Mouse (Mus musculus): ENCODE data around the gene Clic3. TPM values are rescaled to one million over a fixed set of nuclear protein-coding genes. Genes with fewer than 3 reads are reported as not detected.

Clic3 gene
- polyA plus RNA-seq, 1 experiment, result not detected

- Histone ChIP-seq H3K27me3 (ENCODE audit: control insufficient read depth) (no peaks in the 10 kb centered on the region), H3K4me1 (ENCODE audit: control insufficient read depth) (no peaks in the 10 kb centered on the region), H3K4me3 (replicated peaks) (no peak overlapping the region), H3K36me3 (ENCODE audit: control insufficient read depth) (no peaks in the 10 kb centered on the region), H3K9me3 (ENCODE audit: control insufficient read depth, low read length) (no peaks in the 10 kb centered on the region)
- TF ChIP-seq GATA1 (IDR thresholded peaks at IDR 0.05; ENCODE audit: low read length), result no peak
- no peak for TF ChIP-seq TAL1 (IDR thresholded peaks at IDR 0.05; ENCODE audit: low read length)
Measured at GRCm38 (mm10) chr2:25472550-25472949, 15.9 kb downstream of the Clic3 start.

- Histone ChIP-seq H3K4me3 (replicated peaks) (no peak overlapping the region), H3K4me1 (ENCODE audit: control insufficient read depth) (no peaks in the 10 kb centered on the region)
- TF ChIP-seq TAL1 (IDR thresholded peaks at IDR 0.05; ENCODE audit: low read length) (no peak), GATA1 (IDR thresholded peaks at IDR 0.05; ENCODE audit: low read length) (no peak)
Measured at GRCm38 (mm10) chr2:25477541-25477940, 20.9 kb downstream of the Clic3 start.

GRCm38 (mm10) chr2:25477967-25478675 lies 21.5 kb downstream of the Clic3 start:
- no peaks in the 10 kb centered on the region for H3K4me1 ChIP-seq (ENCODE audit: control insufficient read depth)
- H3K9me3 ChIP-seq (ENCODE audit: control insufficient read depth, low read length), result no peaks in the 10 kb centered on the region
- TF ChIP-seq TAL1 (IDR thresholded peaks at IDR 0.05; ENCODE audit: low read length) (no peak), GATA1 (IDR thresholded peaks at IDR 0.05; ENCODE audit: low read length) (no peak)
- no peaks in the 10 kb centered on the region for H3K27me3 ChIP-seq (ENCODE audit: control insufficient read depth)
- H3K4me3 ChIP-seq (replicated peaks), result no peak overlapping the region
- no peaks in the 10 kb centered on the region for H3K36me3 ChIP-seq (ENCODE audit: control insufficient read depth)

More at GRCm38 (mm10) chr2:25477541-25477940, 20.9 kb downstream of the Clic3 start:
- Histone ChIP-seq H3K9me3 (ENCODE audit: control insufficient read depth, low read length) (no peaks in the 10 kb centered on the region), H3K27me3 (ENCODE audit: control insufficient read depth) (no peaks in the 10 kb centered on the region), H3K36me3 (ENCODE audit: control insufficient read depth) (no peaks in the 10 kb centered on the region)

GRCm38 (mm10) chr2:25479551-25480311 lies 23.1 kb downstream of the Clic3 start:
- TF ChIP-seq GATA1 (IDR thresholded peaks at IDR 0.05; ENCODE audit: low read length), result no peak
- TF ChIP-seq TAL1 (IDR thresholded peaks at IDR 0.05; ENCODE audit: low read length), result no peak
- Histone ChIP-seq H3K27me3 (ENCODE audit: control insufficient read depth) (no peaks in the 10 kb centered on the region), H3K4me1 (ENCODE audit: control insufficient read depth) (peaks cover 3% of the 10 kb centered on the region; the same call in 1 of the 2 replicates), H3K36me3 (ENCODE audit: control insufficient read depth) (no peaks in the 10 kb centered on the region), H3K9me3 (ENCODE audit: control insufficient read depth, low read length) (no peaks in the 10 kb centered on the region), H3K4me3 (replicated peaks) (no peak overlapping the region)

- Histone ChIP-seq H3K4me3 (replicated peaks) (no peak overlapping the region), H3K36me3 (ENCODE audit: control insufficient read depth) (no peaks in the 10 kb centered on the region), H3K9me3 (ENCODE audit: control insufficient read depth, low read length) (no peaks in the 10 kb centered on the region), H3K4me1 (ENCODE audit: control insufficient read depth) (peaks cover 10% of the 10 kb centered on the region), H3K27me3 (ENCODE audit: control insufficient read depth) (no peaks in the 10 kb centered on the region)
- no peak for TF ChIP-seq GATA1 (IDR thresholded peaks at IDR 0.05; ENCODE audit: low read length)
- no peak for TF ChIP-seq TAL1 (IDR thresholded peaks at IDR 0.05; ENCODE audit: low read length)
Measured at GRCm38 (mm10) chr2:25480541-25480940, 23.9 kb downstream of the Clic3 start.

GRCm38 (mm10) chr2:25482969-25483368 lies 26.3 kb downstream of the Clic3 start:
- H3K27me3 ChIP-seq (ENCODE audit: control insufficient read depth), result no peaks in the 10 kb centered on the region
- peaks cover 33% of the 10 kb centered on the region for H3K4me1 ChIP-seq (ENCODE audit: control insufficient read depth)
- no peaks in the 10 kb centered on the region for H3K9me3 ChIP-seq (ENCODE audit: control insufficient read depth, low read length)
- no peak overlapping the region for H3K4me3 ChIP-seq (replicated peaks)
- TF ChIP-seq GATA1 (IDR thresholded peaks at IDR 0.05; ENCODE audit: low read length), result no peak
- no peak for TF ChIP-seq TAL1 (IDR thresholded peaks at IDR 0.05; ENCODE audit: low read length)
- no peaks in the 10 kb centered on the region for H3K36me3 ChIP-seq (ENCODE audit: control insufficient read depth)

GRCm38 (mm10) chr2:25484901-25485647 lies 28.4 kb downstream of the Clic3 start:
- peaks cover 53% of the 10 kb centered on the region for H3K4me1 ChIP-seq (ENCODE audit: control insufficient read depth)
- no peaks in the 10 kb centered on the region for H3K9me3 ChIP-seq (ENCODE audit: control insufficient read depth, low read length)
- H3K36me3 ChIP-seq (ENCODE audit: control insufficient read depth), result no peaks in the 10 kb centered on the region
- TF ChIP-seq GATA1 (IDR thresholded peaks at IDR 0.05; ENCODE audit: low read length) (no peak), TAL1 (IDR thresholded peaks at IDR 0.05; ENCODE audit: low read length) (no peak)
- H3K27me3 ChIP-seq (ENCODE audit: control insufficient read depth), result no peaks in the 10 kb centered on the region
- H3K4me3 ChIP-seq (replicated peaks), result no peak overlapping the region

GRCm38 (mm10) chr2:25487965-25488670 lies 31.5 kb downstream of the Clic3 start:
- H3K9me3 ChIP-seq (ENCODE audit: control insufficient read depth, low read length), result no peaks in the 10 kb centered on the region
- no peaks in the 10 kb centered on the region for H3K36me3 ChIP-seq (ENCODE audit: control insufficient read depth)
- peaks cover 58% of the 10 kb centered on the region for H3K4me1 ChIP-seq (ENCODE audit: control insufficient read depth)
- H3K4me3 ChIP-seq (replicated peaks), result peak overlapping the region; percentile 22
- no peak for TF ChIP-seq TAL1 (IDR thresholded peaks at IDR 0.05; ENCODE audit: low read length)
- TF ChIP-seq GATA1 (IDR thresholded peaks at IDR 0.05; ENCODE audit: low read length), result no peak
- H3K27me3 ChIP-seq (ENCODE audit: control insufficient read depth), result no peaks in the 10 kb centered on the region

Measured in erythroblast, embryonic 14.5 days (primary cell).